In the genomic region with DNA sequence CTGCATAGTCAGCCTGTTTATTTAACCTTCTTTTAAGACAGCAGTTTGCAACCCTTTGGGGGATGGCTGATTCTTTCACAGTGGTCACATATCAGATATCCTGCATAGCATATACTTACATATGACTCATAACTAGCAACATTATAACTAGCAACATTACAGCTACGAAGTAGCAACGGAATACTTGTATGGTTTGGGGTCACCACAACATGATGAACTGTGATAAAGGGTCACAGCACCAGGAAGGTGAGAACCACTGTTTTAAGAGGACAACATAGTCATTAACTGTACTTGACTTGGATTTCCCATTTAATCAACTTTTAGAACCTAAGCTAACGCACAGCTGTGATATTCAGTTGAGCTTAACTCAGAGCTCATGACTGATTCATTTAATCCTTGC, we compare ENCODE assay signal across 30 mouse cellular contexts. TPM values are rescaled to one million over a fixed set of nuclear protein-coding genes. Genes with fewer than 3 reads are reported as not detected.
DNase-seq lines count a peak whose midpoint lies in the region; ATAC-seq lines count a peak whose summit lies in the region.
"Had no signal": no experiment of that assay in that cellular context is flagged by ENCODE, and none has a peak within 500 bp of the region (broad histone marks: within the 10 kb centered on the region; RNA-seq: fewer than 3 reads in every experiment).

No protein-coding gene starts in this region.

- ATAC-seq in activated CD4-positive, CD25-positive, alpha-beta regulatory T cell, adult 4 months = peak; percentile 47
- peak; percentile 15 for ATAC-seq in megakaryocyte, adult 5-6 weeks (ENCODE audit: poor library complexity, severe bottlenecking)
- ATAC-seq: forebrain, embryonic 14.5 days; hindbrain, postnatal 0 days; intestine, embryonic 15.5 days had no signal

- DNase-seq in 416B (ENCODE audit: low read depth) = peak; percentile 87
- peak; percentile 79 for DNase-seq in CD4-positive helper T cell, adult 2 months (ENCODE audit: low read depth, low spot score)
- DNase-seq in gastrocnemius, postnatal 10 days = no peak
- DNase-seq in right cerebral cortex, postnatal 36 days (ENCODE audit: low spot score in 2 of 2) = no peak
- DNase-seq in thymus, postnatal 25 days = no peak
- DNase-seq in frontal cortex, postnatal 25 days (ENCODE audit: low spot score in 2 of 2) = no peak
- DNase-seq: adrenal gland, postnatal 10 days; adrenal gland, postnatal 36 days; cerebellum, adult 18-20 months; cerebellum, adult 9-10 months; cerebellum, postnatal 25 days; gastrocnemius, postnatal 14 days; heart, adult 18-20 months; heart, postnatal 10 days; heart, postnatal 4 days had no signal

RNA-seq across cellular contexts. Expression of a gene that starts 14.2 kb away (rescaled TPM):
- polyA plus RNA-seq in activated CD4-positive, CD25-positive, alpha-beta regulatory T cell, adult 4 months (2017; shearing (Covaris generic)) = 100 to 1,000 TPM; 280 to 446 TPM
- total RNA-seq in megakaryocyte, adult 5-6 weeks (2015) = 314 and 331 TPM in 2 replicates
- 241 and 246 TPM in 2 replicates for total RNA-seq in megakaryocyte, adult 5-6 weeks (2017)
- 10 to 100 TPM; 31.6 to 34.7 TPM for total RNA-seq in gastrocnemius, postnatal 10 days (2021)

RNA-seq across cellular contexts. Expression of a gene that starts 44.2 kb away (rescaled TPM):
- not detected for polyA plus RNA-seq in activated CD4-positive, CD25-positive, alpha-beta regulatory T cell, adult 4 months (2017; shearing (Covaris generic))
- total RNA-seq in megakaryocyte, adult 5-6 weeks (2015) = 0.07 and 0.87 TPM in 2 replicates
- 0.73 TPM in 1 of 2 replicates, not detected in the other for total RNA-seq in megakaryocyte, adult 5-6 weeks (2017)
- not detected for total RNA-seq in gastrocnemius, postnatal 10 days (2021)
- total RNA-seq: adrenal gland, adult 18-20 months; adrenal gland, postnatal 36 days; ES-E14; gastrocnemius, adult 18-20 months; gastrocnemius, postnatal 14 days; gastrocnemius, postnatal 4 days; heart, postnatal 10 days; heart, postnatal 4 days; hindbrain, postnatal 0 days had no signal
- polyA plus RNA-seq: embryonic facial prominence, embryonic 12.5 days; forebrain, embryonic 11.5 days; forebrain, embryonic 14.5 days; heart, embryonic 12.5 days; heart, embryonic 15.5 days; hindbrain, embryonic 11.5 days; hindbrain, embryonic 14.5 days; hindbrain, postnatal 0 days; intestine, embryonic 15.5 days had no signal

Comparison
In these comparisons a context has a peak if more than half of its experiments do, and no peak if none do; other contexts are left out.
1. DNase-seq: peak in 416B (single experiment) and CD4-positive helper T cell, adult 2 months (single experiment); none in gastrocnemius, postnatal 10 days (single experiment), right cerebral cortex, postnatal 36 days (0 of 2), thymus, postnatal 25 days (single experiment) and frontal cortex, postnatal 25 days (0 of 2).
2. RNA of a gene that starts 14.2 kb away (total RNA-seq): 241 to 331 TPM in megakaryocyte, adult 5-6 weeks; 31.6 to 34.7 TPM in gastrocnemius, postnatal 10 days; every median in the first group is over 4 times any median in the second.